Mouse (Mus musculus): ENCODE results near the gene Fbxl18.

Fbxl18 gene

DNA sequence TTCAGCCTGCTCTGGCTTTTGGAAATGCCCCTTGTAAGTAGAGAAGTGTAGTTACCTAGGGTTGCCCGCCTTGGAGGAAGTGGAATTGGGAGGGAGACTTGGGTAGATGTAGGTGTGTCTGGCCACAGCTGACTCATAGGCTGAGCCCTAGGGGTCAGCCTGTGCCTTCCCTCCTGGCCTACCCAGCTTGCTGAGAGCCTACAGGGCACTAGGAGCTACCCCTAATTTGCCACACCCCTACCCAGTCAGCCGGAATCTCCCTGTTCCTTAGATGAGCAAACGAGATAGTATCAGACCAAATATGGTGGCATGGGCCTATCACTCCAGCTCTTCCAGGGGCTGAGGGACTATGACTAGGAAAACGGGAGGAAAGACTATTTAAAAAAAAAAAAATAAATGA, 17.5 kb upstream of the Fbxl18 start:
- DNase-seq = no peak

- DNase-seq = no peak
These were observed 17.1 kb upstream of the Fbxl18 start for GRCm38 (mm10) chr5:142912320-142912719.

GRCm38 (mm10) chr5:142911629-142912028, 16.4 kb upstream of the Fbxl18 start:
- DNase-seq = no peak

DNA sequence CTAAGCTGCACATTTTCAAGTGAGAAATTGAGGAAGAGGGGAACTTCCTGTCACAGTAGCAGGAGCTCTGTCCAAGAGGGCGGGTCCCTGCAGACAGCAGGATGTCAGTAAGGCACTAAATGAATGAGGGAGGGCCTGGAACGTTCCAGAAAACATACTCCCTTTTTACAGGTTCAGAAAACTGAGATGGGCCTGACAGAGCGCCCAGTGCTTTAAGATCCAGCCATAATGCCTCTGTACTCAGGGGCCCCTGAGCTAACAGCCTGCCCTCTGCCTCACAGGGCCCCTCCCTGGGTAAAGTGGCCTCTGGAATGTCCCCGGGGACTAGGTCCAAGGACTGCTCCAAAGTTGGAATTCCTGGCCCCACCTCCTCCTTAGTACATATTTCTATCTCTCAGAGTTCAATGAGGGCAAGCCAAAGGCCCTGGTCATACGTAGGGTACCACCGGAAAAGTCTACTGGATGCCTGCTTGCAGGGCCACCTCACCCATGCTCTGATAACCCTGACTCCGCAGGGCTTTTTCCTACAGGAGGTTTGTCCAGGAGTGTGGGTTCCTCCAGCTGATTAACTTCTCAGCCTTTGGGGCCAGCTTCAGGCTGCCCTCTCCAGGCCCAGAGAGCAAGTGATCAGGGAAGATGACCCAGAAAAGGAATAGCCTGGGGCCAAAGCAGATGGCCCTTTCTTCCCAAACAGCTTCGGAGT, 14.5 kb upstream of the Fbxl18 start:
- DNase-seq = peak; percentile 54

DNA sequence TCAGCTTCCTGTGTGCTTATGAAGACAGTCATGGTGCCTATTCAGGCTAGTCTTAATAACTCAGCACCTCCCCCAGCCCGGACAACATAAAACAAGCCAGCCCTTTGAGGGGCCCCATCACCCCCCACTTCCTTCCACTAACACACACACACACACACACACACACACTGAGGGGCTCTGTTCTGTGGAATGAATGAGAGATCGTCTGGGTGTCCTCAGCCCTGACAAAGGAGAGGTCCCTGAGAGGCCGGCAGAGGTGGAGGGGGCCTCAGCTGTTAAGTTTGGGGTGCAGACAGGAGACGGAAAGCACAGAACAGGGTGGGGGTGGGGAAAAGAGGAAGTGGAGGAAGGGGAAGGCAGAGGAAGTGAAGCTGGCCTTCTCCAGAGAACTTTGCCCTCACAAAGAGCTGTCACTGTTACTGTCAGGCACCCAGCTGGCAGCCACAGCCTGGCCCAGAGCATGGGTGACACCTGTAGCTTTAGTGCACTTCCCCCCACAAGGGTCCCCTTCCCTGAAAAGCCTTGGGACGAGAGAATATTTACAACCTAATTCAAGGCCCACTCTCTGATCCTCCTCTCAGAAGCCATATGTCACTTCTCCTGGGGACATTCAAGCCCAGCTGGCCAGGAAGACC, 13.8 kb upstream of the Fbxl18 start:
- DNase-seq = peak; percentile 51

DNA sequence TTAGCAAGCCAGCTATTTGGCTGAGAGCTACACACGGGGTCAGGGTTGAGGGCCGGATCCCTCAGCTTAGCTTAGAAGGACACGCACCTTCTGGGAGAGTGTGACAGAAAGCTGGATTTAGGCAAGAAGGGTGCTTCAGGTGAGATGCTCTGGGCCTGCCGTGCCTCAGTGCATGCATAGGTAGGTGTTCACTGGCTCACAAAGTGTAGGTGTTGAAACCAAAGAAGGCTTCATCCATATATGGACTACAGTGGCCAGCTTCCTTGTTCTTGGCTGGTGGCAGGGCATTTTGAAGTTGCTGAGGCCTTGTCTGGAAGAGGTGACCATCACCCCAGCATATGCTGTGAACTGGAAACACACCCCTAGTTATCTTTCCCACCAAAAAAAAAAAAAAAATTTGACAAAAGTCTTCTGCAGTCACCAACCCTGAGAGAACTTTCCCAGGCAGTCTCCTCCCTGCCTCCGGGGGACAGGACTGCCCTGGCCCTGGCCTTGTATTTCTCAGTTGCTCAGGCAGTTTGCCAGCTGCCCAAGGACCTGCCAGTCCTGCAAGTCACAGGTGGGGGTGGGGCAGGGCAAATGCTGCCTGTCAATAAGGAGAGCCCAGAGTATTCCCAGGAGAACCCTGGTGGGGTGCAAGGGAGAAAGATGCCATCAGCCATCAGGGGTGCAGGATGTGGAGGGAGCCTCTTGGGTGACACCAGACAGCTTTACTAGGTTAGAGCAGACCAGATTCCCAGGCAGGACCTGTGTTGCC, 12.8 kb upstream of the Fbxl18 start:
- DNase-seq = peak; percentile 80

DNA sequence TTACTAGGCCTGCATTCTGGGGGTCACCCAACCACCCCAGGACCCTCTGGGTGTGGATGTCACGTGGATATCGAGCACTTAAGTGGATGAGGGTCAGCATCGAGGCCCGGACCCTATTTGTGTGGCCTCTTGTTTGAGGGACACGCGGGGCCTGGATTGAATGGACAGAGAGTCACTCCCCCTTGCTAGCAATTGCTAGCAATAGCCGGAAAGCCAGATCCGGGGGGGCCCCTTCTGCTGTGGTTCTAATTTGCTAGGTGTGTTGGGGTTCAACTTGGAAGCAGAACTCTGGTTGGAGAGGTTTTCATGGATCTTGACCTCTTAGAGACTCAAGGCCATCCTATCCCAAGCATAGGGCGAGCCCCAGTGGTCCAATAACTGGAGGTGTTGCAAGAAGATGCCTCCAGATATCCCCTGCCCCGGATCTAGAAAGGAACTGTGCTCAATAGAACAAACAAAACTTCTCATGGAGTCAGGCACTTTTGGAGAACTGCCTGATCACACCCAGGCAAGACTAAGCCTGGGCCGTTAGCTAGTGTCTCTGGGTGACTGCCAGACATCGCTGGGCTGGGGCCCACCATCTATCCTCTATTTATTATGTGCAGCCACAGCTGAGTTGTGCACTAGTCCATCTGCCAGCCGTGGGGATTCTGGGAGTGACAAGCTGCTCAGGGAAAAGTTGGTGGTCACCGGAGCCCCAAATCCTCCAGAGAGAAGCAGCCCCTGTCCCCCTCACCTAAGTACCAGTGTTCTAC, 12.0 kb upstream of the Fbxl18 start:
- DNase-seq = peak; percentile 83

- peak; percentile 96 for DNase-seq
These were observed 11.4 kb upstream of the Fbxl18 start, which contains the start of gene Actb for GRCm38 (mm10) chr5:142906532-142907047. TSS of gene Actb (minus strand) at chr5:142906754.

DNA sequence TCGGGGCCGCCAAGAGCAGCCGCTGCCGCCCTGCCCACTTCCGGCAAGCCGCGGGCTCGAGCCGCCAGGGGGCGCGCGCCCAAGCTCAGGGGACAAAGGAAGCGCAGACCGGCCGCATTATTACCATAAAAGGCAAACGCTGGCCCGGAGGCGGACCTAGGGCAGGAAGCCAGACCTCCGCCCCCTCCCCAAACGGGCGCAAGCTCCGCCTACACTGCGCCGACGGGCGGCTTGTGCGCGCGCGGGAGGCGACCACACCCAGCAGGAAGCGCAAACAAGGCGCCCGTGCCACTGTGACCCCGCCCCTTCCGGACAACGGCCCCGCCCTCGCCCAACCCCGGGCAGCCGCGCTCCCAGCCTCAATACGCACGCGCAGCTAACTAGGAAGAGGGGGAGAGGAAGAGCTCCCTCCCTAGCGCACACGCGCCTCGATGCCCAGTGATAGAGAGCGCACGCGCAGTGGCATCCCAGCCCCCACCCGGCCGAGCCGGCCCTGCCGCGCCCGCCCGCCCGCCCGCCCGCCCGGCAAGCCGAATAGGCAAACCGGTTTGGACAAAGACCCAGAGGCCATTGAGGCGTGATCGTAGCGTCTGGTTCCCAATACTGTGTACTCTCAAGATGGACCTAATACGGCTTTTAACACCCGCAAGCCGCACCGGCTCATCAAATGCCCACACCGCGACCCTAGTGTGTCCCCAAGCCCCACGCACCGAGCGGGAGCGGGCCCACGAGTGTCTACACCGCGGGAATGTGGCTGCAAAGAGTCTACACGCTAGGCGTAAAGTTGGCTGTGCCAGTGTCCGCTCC, 10.7 kb upstream of the Fbxl18 start:
- DNase-seq = peak; percentile 99

GRCm38 (mm10) chr5:142905038-142905695, 9.9 kb upstream of the Fbxl18 start:
- no peak for DNase-seq

- DNase-seq = peak; percentile 52
These were observed 9.2 kb upstream of the Fbxl18 start for GRCm38 (mm10) chr5:142904208-142905037.

GRCm38 (mm10) chr5:142903470-142904207, 8.4 kb upstream of the Fbxl18 start:
- peak; percentile 46 for DNase-seq

- DNase-seq = no peak
These were observed 7.5 kb upstream of the Fbxl18 start for GRCm38 (mm10) chr5:142902506-142903314.

GRCm38 (mm10) chr5:142901846-142902505, 6.8 kb upstream of the Fbxl18 start:
- no peak for DNase-seq

GRCm38 (mm10) chr5:142901355-142901802, 6.2 kb upstream of the Fbxl18 start:
- no peak for DNase-seq

DNA sequence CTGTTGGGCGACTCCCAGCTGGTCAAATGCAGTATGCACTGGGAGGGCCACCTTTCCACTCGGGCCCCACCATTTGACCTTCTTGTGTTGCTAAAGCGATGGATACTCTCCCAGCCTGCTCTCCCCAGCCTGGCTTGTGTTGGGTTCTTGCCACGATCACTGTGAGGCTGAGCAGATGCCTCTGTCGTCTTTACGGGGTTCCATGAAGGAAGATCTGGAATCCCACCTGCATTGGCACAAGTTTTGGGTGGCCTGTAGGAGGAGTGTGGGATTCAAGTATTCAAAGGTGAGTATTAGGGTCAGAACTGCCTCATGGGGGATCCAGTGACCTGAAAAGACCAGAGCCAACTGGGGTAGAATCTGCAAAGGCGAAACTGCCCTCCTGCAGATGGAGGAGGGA, 5.4 kb upstream of the Fbxl18 start:
- DNase-seq = peak; percentile 31

DNA sequence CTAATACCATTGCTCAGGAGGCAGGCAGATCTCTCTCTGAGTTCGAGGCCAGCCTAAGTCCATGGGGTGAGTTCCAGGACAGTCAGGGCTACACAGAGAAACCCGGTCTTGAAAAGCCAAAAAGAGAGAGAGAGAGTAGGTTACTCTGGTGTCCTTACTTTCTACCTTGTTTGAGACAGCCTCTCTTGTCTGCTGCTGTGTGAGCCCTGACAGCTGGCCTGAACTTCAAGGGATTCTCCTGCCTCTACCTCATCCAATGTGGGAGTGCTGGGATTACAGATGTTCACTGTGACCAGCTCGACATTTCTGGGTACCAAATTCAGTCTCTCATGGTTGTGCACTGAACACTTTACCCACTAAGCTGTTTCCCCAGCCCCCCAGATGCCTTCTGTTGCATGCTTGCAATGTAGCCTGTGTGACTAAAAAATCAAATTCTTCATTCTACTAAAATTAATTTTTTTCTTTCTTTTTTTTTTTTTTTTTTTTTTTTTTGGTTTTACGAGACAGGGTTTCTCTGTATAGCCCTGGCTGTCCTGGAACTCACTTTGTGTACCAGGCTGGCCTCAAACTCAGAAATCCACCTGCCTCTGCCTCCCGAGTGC, 4.8 kb upstream of the Fbxl18 start:
- no peak for DNase-seq
